Mouse (Mus musculus) mammary gland, adult 2 months (tissue): ENCODE results near the gene 6430550D23Rik. TPM values are rescaled to one million over a fixed set of nuclear protein-coding genes. Genes with fewer than 3 reads are reported as not detected.

ENCODE experiments used
- polyA plus RNA-seq: library from polyadenylated mRNA; depleted of rRNA; stranded (reverse); fragments of >200 nt; gene quantifications from 2 replicates; pipeline ENCODE4 v1.2.3, GENCODE M21; 2012; ENCODE audit warnings: low replicate concordance; rRNA removed

The 6430550D23Rik gene
- polyA plus RNA-seq, result 2.4 and 6.7 TPM in 2 replicates

GRCm38 (mm10) chr2:156007888-156008532, at the start of gene 6430550D23Rik, which contains the start of gene Ergic3:
Gene 6430550D23Rik (minus strand): TSS chr2:156007977.
Gene Ergic3 (plus strand): TSS chr2:156008045.

GRCm38 (mm10) chr2:156052816-156053215, 45.0 kb upstream of the 6430550D23Rik start, which contains the start of gene Fer1l4:
Gene Fer1l4 (minus strand): TSS chr2:156052947.

GRCm38 (mm10) chr2:155956134-155957059, 51.4 kb downstream of the 6430550D23Rik start, which contains the start of gene Cep250:
Gene Cep250 (plus strand): TSS chr2:155956458.

GRCm38 (mm10) chr2:155945124-155945523, 62.7 kb downstream of the 6430550D23Rik start, which contains the start of gene Gdf5:
Gene Gdf5 (minus strand): TSS chr2:155945367.

GRCm38 (mm10) chr2:155940681-155941080, 67.1 kb downstream of the 6430550D23Rik start, which contains the start of gene Gm15557:
Gene Gm15557 (plus strand): TSS chr2:155940728.

GRCm38 (mm10) chr2:155929531-155930442, 78.0 kb downstream of the 6430550D23Rik start, which contains the start of gene Uqcc1:
Gene Uqcc1 (minus strand): TSS chr2:155930310.

Other genes starting within 250 kb of the 6430550D23Rik start
- gene Mmp24, start 232.6 kb downstream of the 6430550D23Rik start, polyA plus RNA-seq, result 0.07 and 0.10 TPM in 2 replicates
- gene BC029722, start 188.6 kb downstream of the 6430550D23Rik start, polyA plus RNA-seq, result 70.9 and 110 TPM in 2 replicates
- gene Eif6, start 181.1 kb downstream of the 6430550D23Rik start, polyA plus RNA-seq, result 103 and 117 TPM in 2 replicates
- 0.04 and 0.36 TPM in 2 replicates for gene Fam83c, start 173.1 kb downstream of the 6430550D23Rik start, polyA plus RNA-seq
- gene Uqcc1, start 77.7 kb downstream of the 6430550D23Rik start, polyA plus RNA-seq, result 17.9 and 69.2 TPM in 2 replicates
- not detected in 2 replicates for gene Gm15557, start 67.2 kb downstream of the 6430550D23Rik start, polyA plus RNA-seq
- 0.63 and 1.0 TPM in 2 replicates for gene Gdf5, start 62.6 kb downstream of the 6430550D23Rik start, polyA plus RNA-seq
- gene Cep250, start 51.5 kb downstream of the 6430550D23Rik start, polyA plus RNA-seq, result 10.2 and 10.8 TPM in 2 replicates
- 195 and 238 TPM in 2 replicates for gene Ergic3, start 68 bp upstream of the 6430550D23Rik start, polyA plus RNA-seq
- gene Fer1l4, start 45.0 kb upstream of the 6430550D23Rik start, polyA plus RNA-seq, result 6.6 and 7.5 TPM in 2 replicates
- 4.6 and 6.2 TPM in 2 replicates for gene Spag4, start 57.2 kb upstream of the 6430550D23Rik start, polyA plus RNA-seq
- gene Cpne1, start 104.0 kb upstream of the 6430550D23Rik start, polyA plus RNA-seq, result 88.5 and 117 TPM in 2 replicates
- gene Rbm12, start 104.0 kb upstream of the 6430550D23Rik start, polyA plus RNA-seq, result 9.4 and 17.0 TPM in 2 replicates
- 2.4 and 4.8 TPM in 2 replicates for gene Gm28036, start 119.1 kb upstream of the 6430550D23Rik start, polyA plus RNA-seq
- gene Romo1, start 136.1 kb upstream of the 6430550D23Rik start, polyA plus RNA-seq, result 181 and 383 TPM in 2 replicates
- gene Nfs1, start 136.2 kb upstream of the 6430550D23Rik start, polyA plus RNA-seq, result 67.7 and 98.0 TPM in 2 replicates
- 34.1 and 83.0 TPM in 2 replicates for gene Rbm39, start 172.3 kb upstream of the 6430550D23Rik start, polyA plus RNA-seq
- 16.7 and 22.2 TPM in 2 replicates for gene Phf20, start 188.5 kb upstream of the 6430550D23Rik start, polyA plus RNA-seq